Mouse (Mus musculus): Measurements from ENCODE around the gene Myo5a. TPM values are rescaled to one million over a fixed set of nuclear protein-coding genes. Genes with fewer than 3 reads are reported as not detected.
"Not testable (repeated sequence)": the region's sequence is repeated elsewhere in the genome, so short reads cannot be mapped to it uniquely, and the experiment has no call there.

The Myo5a gene
- polyA plus RNA-seq, 1 experiment from 2014 or later: 17.8 TPM

GRCm38 (mm10) chr9:75243052-75243451, 172.2 kb downstream of the Myo5a start:
- Histone ChIP-seq H3K27me3 (no peaks in the 10 kb centered on the region), H3K4me2 (no peak overlapping the region), H3K4me3 (no peak overlapping the region), H3K4me1 (peaks cover 15% of the 10 kb centered on the region), H3K9ac (no peak overlapping the region), H3K9me3 (no peaks in the 10 kb centered on the region), H3K27ac (no peak overlapping the region), H3K36me3 (no peaks in the 10 kb centered on the region)
- ATAC-seq (ENCODE audit: insufficient number of reproducible peaks, low FRiP score, low TSS enrichment, low read depth): no peak
- WGBS: 59% methylated on average over 6 of the region's 6 CpGs

DNA sequence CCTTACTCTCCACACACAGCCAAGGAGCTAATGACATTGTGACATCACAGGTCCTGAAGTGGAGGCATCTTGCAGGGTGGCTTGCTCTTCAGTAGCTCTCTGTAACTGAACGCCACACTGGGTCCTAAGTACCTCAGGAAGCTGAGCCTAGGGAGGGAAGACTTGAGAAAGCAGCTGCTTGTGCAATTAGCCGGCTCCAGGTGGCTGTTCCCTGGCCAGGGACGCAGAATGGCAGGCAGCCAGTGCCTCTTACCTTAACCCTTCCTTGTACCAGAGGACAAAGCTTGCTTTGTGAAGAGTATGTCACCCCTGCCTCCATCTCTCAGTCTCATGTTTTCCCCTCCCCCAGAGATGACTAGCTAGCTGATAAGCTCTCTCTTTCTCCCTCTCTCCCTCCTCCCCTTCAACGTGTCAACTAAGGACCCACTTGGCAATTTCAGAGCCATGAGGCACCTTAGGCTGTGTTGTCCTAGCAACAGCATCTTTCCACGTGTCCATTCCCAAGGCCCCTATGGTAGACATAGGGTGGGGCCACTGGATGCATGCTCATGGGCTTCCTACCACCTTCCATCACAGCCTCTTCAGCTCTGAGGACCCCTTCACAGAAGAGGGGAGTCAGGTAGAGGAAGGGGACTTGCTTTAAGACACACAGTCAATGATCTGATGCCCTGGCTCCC, 173.1 kb downstream of the Myo5a start:
- H3K27ac ChIP-seq: no peak overlapping the region
- no peak for ATAC-seq (ENCODE audit: insufficient number of reproducible peaks, low FRiP score, low TSS enrichment, low read depth)
- no peaks in the 10 kb centered on the region for H3K27me3 ChIP-seq
- no peaks in the 10 kb centered on the region for H3K9me3 ChIP-seq
- 16% methylated on average over 5 of the region's 5 CpGs for whole genome bisulfite sequencing
- no peak overlapping the region for H3K9ac ChIP-seq
- no peaks in the 10 kb centered on the region for H3K36me3 ChIP-seq
- no peak overlapping the region for H3K4me3 ChIP-seq
- H3K4me1 ChIP-seq: peaks cover 15% of the 10 kb centered on the region
- no peak overlapping the region for H3K4me2 ChIP-seq

DNA sequence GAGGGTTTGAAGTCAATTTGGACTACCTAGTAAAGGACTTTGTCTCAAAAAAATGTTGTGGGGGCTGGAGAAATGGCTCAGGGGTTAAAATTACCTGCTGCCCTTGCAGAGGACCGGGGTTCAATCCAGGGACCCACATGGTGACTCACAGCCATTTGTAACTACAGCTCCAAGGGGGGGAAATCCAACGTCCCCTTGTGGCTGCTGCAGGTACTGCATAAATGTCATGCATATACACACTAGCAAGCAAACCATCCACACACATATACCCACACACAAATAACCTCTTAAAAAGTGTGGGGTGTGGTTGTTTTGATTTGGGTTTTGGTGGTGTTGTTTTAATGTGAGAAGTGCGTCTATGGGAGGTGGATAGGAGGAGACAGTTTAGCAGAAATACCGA, 173.7 kb downstream of the Myo5a start:
- WGBS: 74% methylated on average over 4 of the region's 4 CpGs
- Histone ChIP-seq H3K4me3 (no peak overlapping the region), H3K9me3 (no peaks in the 10 kb centered on the region), H3K36me3 (no peaks in the 10 kb centered on the region), H3K9ac (no peak overlapping the region), H3K4me2 (no peak overlapping the region), H3K27ac (no peak overlapping the region), H3K4me1 (peaks cover 15% of the 10 kb centered on the region), H3K27me3 (no peaks in the 10 kb centered on the region)
- ATAC-seq (ENCODE audit: insufficient number of reproducible peaks, low FRiP score, low TSS enrichment, low read depth): no peak

DNA sequence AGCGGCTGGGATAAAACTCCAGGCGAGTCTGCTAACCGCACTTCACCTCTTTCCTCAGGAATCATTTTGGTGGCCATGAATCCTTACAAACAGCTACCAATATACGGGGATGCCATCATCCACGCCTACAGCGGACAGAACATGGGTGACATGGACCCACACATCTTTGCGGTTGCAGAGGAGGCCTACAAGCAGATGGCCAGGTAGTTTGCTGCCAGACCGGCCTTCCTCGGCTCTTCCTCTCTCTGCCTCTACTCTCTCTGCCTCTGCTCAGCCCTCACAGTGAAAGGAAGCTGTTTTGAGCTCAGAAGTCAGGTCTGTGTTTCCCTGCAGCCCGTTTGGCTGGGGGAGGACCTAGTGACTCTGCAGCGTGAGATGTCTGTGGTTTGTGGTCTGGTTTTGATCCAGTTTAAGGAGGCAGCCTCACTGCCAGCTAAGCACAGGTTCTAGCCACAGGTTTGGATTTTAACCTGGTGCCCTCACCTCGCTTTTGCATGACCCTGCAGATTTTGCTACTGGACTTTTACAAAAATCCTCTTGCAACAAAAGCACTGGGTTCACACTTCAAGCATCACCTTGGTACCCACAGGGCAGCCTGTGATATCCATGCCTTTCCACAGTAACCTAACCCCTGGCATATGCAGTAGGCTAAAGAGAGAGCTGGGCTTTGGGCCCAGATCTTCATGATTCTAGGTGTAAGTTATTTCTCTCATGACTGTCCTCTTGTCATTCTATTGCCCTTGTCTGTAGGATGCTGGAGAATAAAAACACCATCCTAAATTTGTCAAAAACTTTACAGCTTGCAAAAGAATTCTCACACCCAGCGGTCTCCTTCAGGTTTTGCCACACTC, 175.5 kb downstream of the Myo5a start:
- Histone ChIP-seq H3K4me2 (no peak overlapping the region), H3K4me1 (peaks cover 15% of the 10 kb centered on the region), H3K9me3 (no peaks in the 10 kb centered on the region), H3K9ac (no peak overlapping the region), H3K4me3 (no peak overlapping the region), H3K27ac (no peak overlapping the region), H3K36me3 (no peaks in the 10 kb centered on the region), H3K27me3 (no peaks in the 10 kb centered on the region)
- WGBS: 74% methylated on average over 13 of the region's 13 CpGs
- ATAC-seq (ENCODE audit: insufficient number of reproducible peaks, low FRiP score, low TSS enrichment, low read depth): no peak

DNA sequence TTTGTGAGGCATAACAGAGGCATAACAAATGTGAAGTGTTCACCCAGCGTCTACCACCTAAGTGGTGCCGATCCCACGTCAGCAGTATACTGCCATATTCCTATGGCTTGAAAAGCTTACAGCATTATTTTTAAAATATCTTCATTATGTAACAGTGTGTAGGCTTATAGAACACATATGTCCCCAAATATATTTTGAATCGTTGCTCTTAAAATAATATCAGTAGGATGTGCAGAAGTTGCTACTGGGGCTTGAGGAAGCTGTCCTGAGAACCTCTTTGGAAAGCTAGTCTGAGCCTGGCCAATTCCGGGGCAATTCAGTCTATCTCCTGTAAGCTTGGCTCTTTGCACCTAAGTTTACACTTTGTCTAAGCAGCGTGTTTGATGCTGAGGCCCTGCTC, 177.1 kb downstream of the Myo5a start:
- ATAC-seq (ENCODE audit: insufficient number of reproducible peaks, low FRiP score, low TSS enrichment, low read depth): no peak
- Histone ChIP-seq H3K4me1 (peaks cover 12% of the 10 kb centered on the region), H3K36me3 (no peaks in the 10 kb centered on the region), H3K4me3 (no peak overlapping the region), H3K9ac (no peak overlapping the region), H3K9me3 (no peaks in the 10 kb centered on the region), H3K4me2 (no peak overlapping the region), H3K27me3 (no peaks in the 10 kb centered on the region), H3K27ac (no peak overlapping the region)
- 83% methylated on average over 6 of the region's 6 CpGs for WGBS

DNA sequence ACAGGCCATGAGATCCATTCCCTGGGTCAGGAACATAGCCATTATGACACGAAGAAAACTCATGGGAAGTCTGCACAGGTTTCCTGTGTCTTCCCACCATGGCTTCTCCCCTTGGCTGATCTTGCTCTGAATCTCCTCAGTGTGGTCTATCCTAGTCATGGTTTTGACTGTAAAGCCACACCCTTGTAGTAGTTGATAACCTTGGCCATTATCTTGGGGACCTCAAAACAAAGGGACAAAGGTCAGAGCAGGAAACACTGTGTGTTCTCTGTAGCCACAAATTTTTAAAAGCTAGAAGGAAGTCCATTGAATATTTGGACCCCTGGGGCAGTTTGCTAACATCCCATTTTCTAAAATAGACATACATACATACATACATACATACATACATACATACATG, 177.5 kb downstream of the Myo5a start:
- no peak overlapping the region for H3K4me3 ChIP-seq

DNA sequence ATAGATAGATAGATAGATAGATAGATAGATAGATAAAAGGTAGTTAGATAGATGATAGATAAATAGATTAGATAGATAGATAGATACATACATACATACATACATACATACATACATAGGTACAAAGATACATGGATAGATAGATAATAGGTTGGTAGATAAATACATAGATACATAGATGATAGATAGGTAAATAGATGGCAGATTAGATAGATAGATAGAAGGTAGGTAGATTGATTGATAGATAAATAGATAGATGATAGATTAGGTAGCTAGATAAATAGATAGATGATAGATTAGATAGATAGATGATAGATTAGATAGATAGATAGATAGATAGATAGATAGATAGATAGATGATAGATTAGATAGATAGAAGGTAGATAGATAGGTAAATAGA, 178.1 kb downstream of the Myo5a start:
- Histone ChIP-seq H3K4me2 (no peak overlapping the region), H3K9me3 (no peaks in the 10 kb centered on the region), H3K27ac (no peak overlapping the region), H3K27me3 (no peaks in the 10 kb centered on the region), H3K4me3 (no peak overlapping the region), H3K4me1 (peaks cover 3% of the 10 kb centered on the region; the same call in 1 of the 2 replicates), H3K36me3 (no peaks in the 10 kb centered on the region), H3K9ac (no peak overlapping the region)
- ATAC-seq (ENCODE audit: insufficient number of reproducible peaks, low FRiP score, low TSS enrichment, low read depth): no peak

More for the DNA sequence above, 177.5 kb downstream of the Myo5a start:
- Histone ChIP-seq H3K4me1 (peaks cover 8% of the 10 kb centered on the region; the same call in 1 of the 2 replicates), H3K36me3 (no peaks in the 10 kb centered on the region), H3K9me3 (no peaks in the 10 kb centered on the region), H3K4me2 (no peak overlapping the region), H3K9ac (no peak overlapping the region), H3K27ac (no peak overlapping the region), H3K27me3 (no peaks in the 10 kb centered on the region)
- 77% methylated on average over 1 of the region's 1 CpGs for WGBS
- ATAC-seq (ENCODE audit: insufficient number of reproducible peaks, low FRiP score, low TSS enrichment, low read depth): no peak

DNA sequence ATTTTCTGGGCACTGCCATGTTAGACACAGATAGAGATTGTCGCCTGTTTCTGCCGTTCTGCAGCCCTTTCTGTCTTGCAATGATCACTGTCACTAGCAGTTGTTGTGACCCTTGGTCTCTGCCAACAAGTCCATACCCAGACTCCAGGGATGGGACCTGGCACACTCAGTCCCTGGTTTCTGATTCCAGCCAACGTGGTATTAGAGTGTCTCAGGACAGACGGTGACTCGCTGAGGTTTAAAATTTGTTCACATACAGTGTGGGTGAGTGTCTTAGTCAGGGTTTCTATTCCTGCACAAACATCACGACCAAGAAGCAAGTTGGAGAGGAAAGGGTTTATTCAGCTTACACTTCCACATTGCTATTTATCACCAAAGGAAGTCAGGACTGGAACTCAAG, 182.3 kb downstream of the Myo5a start:
- not testable (repeated sequence) for ATAC-seq (ENCODE audit: insufficient number of reproducible peaks, low FRiP score, low TSS enrichment, low read depth); H3K9ac ChIP-seq; H3K9me3 ChIP-seq; H3K27me3 ChIP-seq; H3K4me2 ChIP-seq; H3K4me1 ChIP-seq; H3K36me3 ChIP-seq; H3K4me3 ChIP-seq; H3K27ac ChIP-seq
- WGBS: 63% methylated on average over 6 of the region's 6 CpGs

DNA sequence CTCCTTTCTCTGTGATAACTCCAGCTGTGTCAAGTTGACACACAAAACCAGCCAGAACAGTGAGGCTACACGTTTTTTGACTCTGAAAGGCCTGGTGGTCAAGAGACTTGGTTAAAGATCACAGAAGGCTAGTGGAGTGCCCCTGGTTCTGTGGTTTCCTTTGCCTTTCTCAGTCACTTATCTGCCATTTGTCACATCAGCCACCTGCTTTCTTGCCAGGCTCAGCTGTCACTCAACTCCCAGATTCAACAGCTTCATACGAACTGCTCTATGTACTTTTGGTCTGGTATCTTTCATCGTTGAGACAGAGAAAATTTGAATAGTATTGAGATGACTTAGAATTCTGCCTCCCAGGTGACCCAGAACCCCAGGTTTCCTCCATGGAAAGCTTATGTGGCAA, 183.0 kb downstream of the Myo5a start:
- H3K4me1 ChIP-seq: 0 out of 2 replicates have a peak, but pooled peaks cover 7% of the 10 kb centered on the region
- no peaks in the 10 kb centered on the region for H3K9me3 ChIP-seq
- no peaks in the 10 kb centered on the region for H3K27me3 ChIP-seq
- 57% methylated on average over 3 of the region's 3 CpGs for WGBS
- no peak overlapping the region for H3K4me3 ChIP-seq
- no peak overlapping the region for H3K27ac ChIP-seq
- no peak for ATAC-seq (ENCODE audit: insufficient number of reproducible peaks, low FRiP score, low TSS enrichment, low read depth)
- H3K36me3 ChIP-seq: no peaks in the 10 kb centered on the region
- H3K9ac ChIP-seq: no peak overlapping the region
- H3K4me2 ChIP-seq: no peak overlapping the region

GRCm38 (mm10) chr9:75254196-75254955, 183.6 kb downstream of the Myo5a start:
- ATAC-seq (ENCODE audit: insufficient number of reproducible peaks, low FRiP score, low TSS enrichment, low read depth): no peak
- H3K27me3 ChIP-seq: no peaks in the 10 kb centered on the region
- no peaks in the 10 kb centered on the region for H3K36me3 ChIP-seq
- no peak overlapping the region for H3K4me2 ChIP-seq
- no peak overlapping the region for H3K27ac ChIP-seq
- 0 out of 2 replicates have a peak, but pooled peaks cover 7% of the 10 kb centered on the region for H3K4me1 ChIP-seq
- no peak overlapping the region for H3K4me3 ChIP-seq
- WGBS: 64% methylated on average over 13 of the region's 13 CpGs
- no peak overlapping the region for H3K9ac ChIP-seq
- H3K9me3 ChIP-seq: no peaks in the 10 kb centered on the region

GRCm38 (mm10) chr9:75255820-75256545, 185.2 kb downstream of the Myo5a start:
- no peak overlapping the region for H3K4me2 ChIP-seq
- H3K4me3 ChIP-seq: no peak overlapping the region
- H3K27me3 ChIP-seq: no peaks in the 10 kb centered on the region
- H3K9ac ChIP-seq: no peak overlapping the region
- H3K4me1 ChIP-seq: peaks cover 7% of the 10 kb centered on the region; the same call in 1 of the 2 replicates
- 83% methylated on average over 14 of the region's 14 CpGs for WGBS
- H3K27ac ChIP-seq: no peak overlapping the region
- H3K36me3 ChIP-seq: no peaks in the 10 kb centered on the region
- no peaks in the 10 kb centered on the region for H3K9me3 ChIP-seq
- no peak for ATAC-seq (ENCODE audit: insufficient number of reproducible peaks, low FRiP score, low TSS enrichment, low read depth)

Data from limb, embryonic 15.5 days (tissue).